Mouse (Mus musculus): ENCODE data around the gene Pitpnc1. TPM values are rescaled to one million over a fixed set of nuclear protein-coding genes. Genes with fewer than 3 reads are reported as not detected.

The Pitpnc1 gene
- total RNA-seq, 1 experiment from 2014 or later, result 39.9 TPM

- peak; percentile 90 to 94 for ATAC-seq (replicated peaks in 1 of 2; ENCODE audit: insufficient read depth in 1 of 2, low FRiP score in 2 of 2, low TSS enrichment in 1 of 2, low read depth in 1 of 2, poor library complexity in 2 of 2, severe bottlenecking in 2 of 2)
These were observed 53.4 kb downstream of the Pitpnc1 start for GRCm38 (mm10) chr11:107417041-107417583.

- no peak for ATAC-seq (replicated peaks in 1 of 2; ENCODE audit: insufficient read depth in 1 of 2, low FRiP score in 2 of 2, low TSS enrichment in 1 of 2, low read depth in 1 of 2, poor library complexity in 2 of 2, severe bottlenecking in 2 of 2)
These were observed 54.0 kb downstream of the Pitpnc1 start for GRCm38 (mm10) chr11:107416561-107416926.

DNA sequence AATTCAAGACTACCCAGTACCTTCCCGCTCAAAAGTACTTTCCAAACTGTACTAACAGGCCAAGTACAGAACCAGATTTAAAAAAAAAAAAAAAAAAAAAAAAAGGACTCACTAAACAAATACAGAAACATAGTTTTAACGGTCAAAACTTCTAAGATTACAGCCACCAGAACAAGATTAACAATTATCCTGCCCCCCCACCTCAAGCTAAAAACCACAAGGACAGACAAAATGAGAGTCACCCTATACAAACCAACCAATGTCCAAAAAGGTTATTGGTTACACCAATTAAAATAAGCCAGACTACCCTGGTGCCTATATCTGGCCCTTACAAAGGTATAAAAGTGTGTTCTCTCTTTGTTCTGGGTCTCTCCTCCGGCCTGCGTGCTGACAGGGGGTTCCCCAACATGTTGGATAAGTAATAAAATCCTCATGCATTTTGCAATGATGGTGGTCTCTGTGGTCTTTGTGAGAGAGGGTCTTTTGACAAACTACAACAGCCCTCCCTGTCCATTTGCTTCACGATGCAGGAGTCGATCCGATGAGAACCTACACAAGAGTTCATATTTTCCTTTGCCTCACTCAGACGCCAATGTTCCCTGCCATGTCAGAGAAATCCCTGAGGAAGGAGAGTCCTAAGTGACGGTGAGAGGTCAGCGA lies 54.5 kb downstream of the Pitpnc1 start:
- no peak for ATAC-seq (replicated peaks in 1 of 2; ENCODE audit: insufficient read depth in 1 of 2, low FRiP score in 2 of 2, low TSS enrichment in 1 of 2, low read depth in 1 of 2, poor library complexity in 2 of 2, severe bottlenecking in 2 of 2)

- ATAC-seq (replicated peaks in 1 of 2; ENCODE audit: insufficient read depth in 1 of 2, low FRiP score in 2 of 2, low TSS enrichment in 1 of 2, low read depth in 1 of 2, poor library complexity in 2 of 2, severe bottlenecking in 2 of 2), result no peak
These were observed 55.3 kb downstream of the Pitpnc1 start for GRCm38 (mm10) chr11:107414996-107415747.

GRCm38 (mm10) chr11:107413251-107413655 lies 57.2 kb downstream of the Pitpnc1 start:
- no peak for ATAC-seq (replicated peaks in 1 of 2; ENCODE audit: insufficient read depth in 1 of 2, low FRiP score in 2 of 2, low TSS enrichment in 1 of 2, low read depth in 1 of 2, poor library complexity in 2 of 2, severe bottlenecking in 2 of 2)

- ATAC-seq (replicated peaks in 1 of 2; ENCODE audit: insufficient read depth in 1 of 2, low FRiP score in 2 of 2, low TSS enrichment in 1 of 2, low read depth in 1 of 2, poor library complexity in 2 of 2, severe bottlenecking in 2 of 2), result no peak
These were observed 58.4 kb downstream of the Pitpnc1 start for GRCm38 (mm10) chr11:107412128-107412527.

GRCm38 (mm10) chr11:107411576-107411975 lies 58.9 kb downstream of the Pitpnc1 start:
- ATAC-seq (replicated peaks in 1 of 2; ENCODE audit: insufficient read depth in 1 of 2, low FRiP score in 2 of 2, low TSS enrichment in 1 of 2, low read depth in 1 of 2, poor library complexity in 2 of 2, severe bottlenecking in 2 of 2), result no peak

GRCm38 (mm10) chr11:107410804-107411203 lies 59.7 kb downstream of the Pitpnc1 start:
- no peak for ATAC-seq (replicated peaks in 1 of 2; ENCODE audit: insufficient read depth in 1 of 2, low FRiP score in 2 of 2, low TSS enrichment in 1 of 2, low read depth in 1 of 2, poor library complexity in 2 of 2, severe bottlenecking in 2 of 2)

DNA sequence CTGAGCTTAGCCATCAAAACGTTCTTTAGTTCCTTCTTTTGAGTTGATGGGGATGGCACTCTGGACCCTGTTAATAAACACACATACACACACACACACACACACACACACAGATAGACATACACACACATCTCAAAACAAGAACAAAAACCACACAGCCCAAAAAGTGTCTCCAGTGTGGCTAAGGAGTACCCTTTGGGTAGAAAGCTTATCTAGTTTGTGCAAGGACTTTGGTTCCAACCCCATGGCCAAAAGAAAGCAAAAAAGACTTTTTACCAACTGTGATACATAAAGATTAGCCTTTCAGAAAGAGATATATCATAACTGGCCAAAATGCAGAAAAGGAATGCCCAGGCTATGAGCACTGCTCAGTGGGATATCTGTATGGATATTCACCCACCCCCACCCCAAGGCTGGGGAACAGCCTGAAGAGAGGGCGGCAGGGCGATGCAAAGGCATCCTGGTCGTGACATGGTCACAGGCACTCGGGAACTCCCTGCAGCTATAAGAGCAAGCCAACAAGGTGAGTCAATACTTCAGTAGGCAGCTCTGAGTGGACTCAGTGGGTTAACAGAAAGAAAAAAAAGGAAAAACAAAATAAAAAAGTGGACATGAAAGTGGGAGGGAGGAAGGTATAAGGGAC lies 60.3 kb downstream of the Pitpnc1 start:
- no peak for ATAC-seq (replicated peaks in 1 of 2; ENCODE audit: insufficient read depth in 1 of 2, low FRiP score in 2 of 2, low TSS enrichment in 1 of 2, low read depth in 1 of 2, poor library complexity in 2 of 2, severe bottlenecking in 2 of 2)

DNA sequence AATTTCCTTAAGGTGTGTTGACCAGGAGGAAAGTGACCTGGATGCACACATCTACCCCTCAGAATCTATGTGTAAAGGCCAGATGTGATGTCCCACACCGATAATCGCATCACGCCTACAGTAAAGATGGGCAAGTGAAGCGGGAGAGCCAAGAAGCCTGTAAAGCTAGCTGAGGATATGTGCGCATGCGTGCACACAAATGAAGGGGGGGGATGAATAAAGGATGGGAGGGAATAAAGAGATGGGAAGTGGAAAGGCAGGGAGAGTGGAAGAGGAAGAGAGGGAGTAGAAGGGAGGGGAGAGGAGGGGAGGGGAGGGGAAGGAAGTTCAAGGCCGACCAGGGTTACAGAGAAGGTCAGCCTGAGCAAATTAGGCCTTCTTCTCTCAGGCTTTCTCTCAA lies 61.6 kb downstream of the Pitpnc1 start:
- ATAC-seq (replicated peaks in 1 of 2; ENCODE audit: insufficient read depth in 1 of 2, low FRiP score in 2 of 2, low TSS enrichment in 1 of 2, low read depth in 1 of 2, poor library complexity in 2 of 2, severe bottlenecking in 2 of 2), result no peak

DNA sequence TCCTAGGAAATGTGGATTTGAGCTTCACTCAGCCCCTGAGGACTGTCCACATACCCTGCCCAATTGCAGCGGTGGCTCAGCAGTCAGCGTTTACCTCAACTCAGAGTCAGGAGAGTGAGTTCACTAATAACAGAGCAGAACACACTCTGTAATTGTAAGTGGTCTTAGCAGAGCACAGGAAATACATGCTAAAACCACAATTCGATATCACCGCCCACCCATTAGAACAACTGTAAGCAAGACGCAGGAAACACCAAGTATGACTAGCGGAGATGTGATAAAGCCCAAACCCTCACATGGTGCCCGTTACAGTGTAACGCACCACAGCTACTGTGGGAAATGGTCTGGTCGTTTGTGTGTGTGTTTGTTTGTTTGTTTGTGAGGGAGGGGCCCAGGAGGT lies 62.8 kb downstream of the Pitpnc1 start:
- peak; percentile 87 to 94 for ATAC-seq (replicated peaks in 1 of 2; ENCODE audit: insufficient read depth in 1 of 2, low FRiP score in 2 of 2, low TSS enrichment in 1 of 2, low read depth in 1 of 2, poor library complexity in 2 of 2, severe bottlenecking in 2 of 2)

- ATAC-seq (replicated peaks in 1 of 2; ENCODE audit: insufficient read depth in 1 of 2, low FRiP score in 2 of 2, low TSS enrichment in 1 of 2, low read depth in 1 of 2, poor library complexity in 2 of 2, severe bottlenecking in 2 of 2), result no peak
These were observed 64.7 kb downstream of the Pitpnc1 start for GRCm38 (mm10) chr11:107405606-107406333.

DNA sequence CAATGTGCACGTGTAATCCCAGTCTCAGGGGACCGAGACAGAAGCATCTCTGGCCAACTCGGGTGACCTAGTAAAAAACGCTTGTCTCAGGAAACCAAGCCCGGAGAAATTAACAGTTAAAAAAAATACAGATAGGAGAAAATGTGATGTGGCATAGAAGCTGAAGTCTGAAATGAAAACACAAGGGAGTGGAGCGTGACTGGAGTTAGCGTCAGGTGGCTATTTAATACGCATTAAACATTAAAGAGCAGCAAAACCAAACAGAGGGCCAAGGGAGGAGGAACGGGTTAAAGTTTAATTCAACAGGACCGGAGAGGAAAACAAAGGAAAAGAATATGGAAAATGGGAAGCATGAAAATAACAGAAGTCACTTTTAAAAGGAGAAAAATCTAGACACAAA lies 67.2 kb downstream of the Pitpnc1 start:
- no peak for ATAC-seq (replicated peaks in 1 of 2; ENCODE audit: insufficient read depth in 1 of 2, low FRiP score in 2 of 2, low TSS enrichment in 1 of 2, low read depth in 1 of 2, poor library complexity in 2 of 2, severe bottlenecking in 2 of 2)

DNA sequence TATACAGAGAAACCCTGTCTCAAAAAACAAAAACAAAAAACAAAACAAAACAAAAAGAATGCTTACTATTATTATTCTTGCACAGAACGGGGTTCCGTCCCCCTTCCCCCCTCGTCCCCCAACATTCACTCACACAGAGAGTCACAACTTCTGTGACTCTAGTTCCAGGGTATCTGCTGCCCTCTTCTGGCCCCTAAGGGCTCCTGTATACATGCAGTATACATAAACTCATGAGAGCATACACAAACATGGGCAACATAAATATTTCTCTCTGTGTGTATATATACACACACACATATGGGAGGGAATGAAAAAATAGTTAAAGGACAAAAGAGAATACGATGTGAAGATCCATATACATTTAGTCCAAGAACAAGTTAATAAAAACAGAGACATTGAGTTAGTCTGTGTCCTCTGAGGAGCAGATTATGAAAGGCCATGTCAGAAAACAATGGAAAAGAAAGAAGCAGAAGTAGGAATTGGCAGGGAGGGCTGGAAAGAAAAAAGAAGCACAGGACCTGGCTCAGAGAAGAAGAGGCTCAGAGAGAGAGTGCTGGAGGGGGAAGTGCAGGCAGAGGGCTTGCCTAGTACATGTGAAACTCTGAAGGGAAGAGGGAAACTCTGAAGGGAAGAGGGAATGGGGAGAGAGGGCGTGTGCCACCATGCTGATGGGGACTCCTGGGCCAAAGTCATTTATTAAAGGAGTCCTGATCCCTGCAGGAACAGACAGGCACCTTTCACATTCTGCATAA lies 68.5 kb downstream of the Pitpnc1 start:
- peak in 1 of 2 experiments; percentile 37; a peak in 1 of 4 replicates for ATAC-seq (replicated peaks in 1 of 2; ENCODE audit: insufficient read depth in 1 of 2, low FRiP score in 2 of 2, low TSS enrichment in 1 of 2, low read depth in 1 of 2, poor library complexity in 2 of 2, severe bottlenecking in 2 of 2)

GRCm38 (mm10) chr11:107400826-107401225 lies 69.7 kb downstream of the Pitpnc1 start:
- ATAC-seq (replicated peaks in 1 of 2; ENCODE audit: insufficient read depth in 1 of 2, low FRiP score in 2 of 2, low TSS enrichment in 1 of 2, low read depth in 1 of 2, poor library complexity in 2 of 2, severe bottlenecking in 2 of 2), result no peak

GRCm38 (mm10) chr11:107400005-107400404 lies 70.5 kb downstream of the Pitpnc1 start:
- ATAC-seq (replicated peaks in 1 of 2; ENCODE audit: insufficient read depth in 1 of 2, low FRiP score in 2 of 2, low TSS enrichment in 1 of 2, low read depth in 1 of 2, poor library complexity in 2 of 2, severe bottlenecking in 2 of 2), result no peak
